Mouse (Mus musculus): ENCODE measurements at regions not wholly inside any gene's neighbourhood (a gene's known extent, or its start where the extent isn't known, plus 50 kb on each side); places are given as distances from the start of the nearest gene placed in this dataset.
"Not testable (repeated sequence)": the region's sequence is repeated elsewhere in the genome, so short reads cannot be mapped to it uniquely, and the experiment has no call there.

- TF ChIP-seq POLR2A (IDR thresholded peaks at IDR 0.05; ENCODE audit: borderline replicate concordance, low read depth, low read length); CTCF (IDR thresholded peaks at IDR 0.05; ENCODE audit: low read depth, low read length): not testable (repeated sequence)
Observed at GRCm38 (mm10) chr10:26161139-26161538, 68.4 kb upstream of the Samd3 start.

All from bone marrow macrophage, adult 2 months (primary cell).